Mouse (Mus musculus) brain, adult 2 months (tissue): Measurements from ENCODE around the gene Hcrtr2.

Experiments
- DNase-seq: peaks from one replicate; pipeline ENCODE4 v3.0.0; 2011; ENCODE audit warnings: low read depth, low spot score

The Hcrtr2 gene

GRCm38 (mm10) chr9:76323756-76324155 lies at the start of gene Hcrtr2:
Gene Hcrtr2 (minus strand): TSS chr9:76323856.
- DNase-seq: no peak

- DNase-seq: no peak
Observed at GRCm38 (mm10) chr9:76364874-76365273, 41.2 kb upstream of the Hcrtr2 start.

- no peak for DNase-seq
Observed at GRCm38 (mm10) chr9:76360374-76360773, 36.7 kb upstream of the Hcrtr2 start.

GRCm38 (mm10) chr9:76352346-76352745 lies 28.7 kb upstream of the Hcrtr2 start:
- no peak for DNase-seq

- no peak for DNase-seq
Observed at GRCm38 (mm10) chr9:76347298-76347697, 23.6 kb upstream of the Hcrtr2 start.

GRCm38 (mm10) chr9:76331081-76331480 lies 7.4 kb upstream of the Hcrtr2 start:
- peak; percentile 92 for DNase-seq

- DNase-seq: peak; percentile 63
Observed at GRCm38 (mm10) chr9:76323186-76323701, 412 bp downstream of the Hcrtr2 start.

GRCm38 (mm10) chr9:76322122-76323052 lies 1.3 kb downstream of the Hcrtr2 start:
- DNase-seq: peak; percentile 22

- DNase-seq: peak; percentile 20
Observed at GRCm38 (mm10) chr9:76321589-76321988, 2.1 kb downstream of the Hcrtr2 start.

- DNase-seq: no peak
Observed at GRCm38 (mm10) chr9:76320755-76321154, 2.9 kb downstream of the Hcrtr2 start.

- DNase-seq: no peak
Observed at GRCm38 (mm10) chr9:76318302-76318701, 5.4 kb downstream of the Hcrtr2 start.

GRCm38 (mm10) chr9:76315096-76315495 lies 8.6 kb downstream of the Hcrtr2 start:
- no peak for DNase-seq

GRCm38 (mm10) chr9:76313921-76314320 lies 9.7 kb downstream of the Hcrtr2 start:
- no peak for DNase-seq

GRCm38 (mm10) chr9:76312221-76312620 lies 11.4 kb downstream of the Hcrtr2 start:
- DNase-seq: no peak

- no peak for DNase-seq
Observed at GRCm38 (mm10) chr9:76291384-76291783, 32.3 kb downstream of the Hcrtr2 start.

- DNase-seq: peak; percentile 35
Observed at GRCm38 (mm10) chr9:76270886-76271285, 52.8 kb downstream of the Hcrtr2 start.

- no peak for DNase-seq
Observed at GRCm38 (mm10) chr9:76257731-76258130, 65.9 kb downstream of the Hcrtr2 start.

- DNase-seq: no peak
Observed at GRCm38 (mm10) chr9:76252544-76252943, 71.1 kb downstream of the Hcrtr2 start.

GRCm38 (mm10) chr9:76252109-76252508 lies 71.5 kb downstream of the Hcrtr2 start:
- DNase-seq: no peak

- no peak for DNase-seq
Observed at GRCm38 (mm10) chr9:76242322-76242721, 81.3 kb downstream of the Hcrtr2 start.

GRCm38 (mm10) chr9:76237946-76238345 lies 85.7 kb downstream of the Hcrtr2 start:
- DNase-seq: no peak

GRCm38 (mm10) chr9:76237243-76237642 lies 86.4 kb downstream of the Hcrtr2 start:
- DNase-seq: no peak

GRCm38 (mm10) chr9:76236626-76237025 lies 87.0 kb downstream of the Hcrtr2 start:
- DNase-seq: peak; percentile 76
